Mouse (Mus musculus) skeletal muscle tissue, adult 2 months (tissue): ENCODE results near the gene Idua.
A peak's percentile ranks its signal among the peaks of the same experiment; 100 is the strongest.
"Not testable (repeated sequence)": the region's sequence is repeated elsewhere in the genome, so short reads cannot be mapped to it uniquely, and the experiment has no call there.

ENCODE experiments used
- DNase-seq: peaks from one replicate; pipeline ENCODE4 v3.0.0-alpha.2; 2012; ENCODE audit warnings: low read depth, low spot score

The Idua gene

DNA sequence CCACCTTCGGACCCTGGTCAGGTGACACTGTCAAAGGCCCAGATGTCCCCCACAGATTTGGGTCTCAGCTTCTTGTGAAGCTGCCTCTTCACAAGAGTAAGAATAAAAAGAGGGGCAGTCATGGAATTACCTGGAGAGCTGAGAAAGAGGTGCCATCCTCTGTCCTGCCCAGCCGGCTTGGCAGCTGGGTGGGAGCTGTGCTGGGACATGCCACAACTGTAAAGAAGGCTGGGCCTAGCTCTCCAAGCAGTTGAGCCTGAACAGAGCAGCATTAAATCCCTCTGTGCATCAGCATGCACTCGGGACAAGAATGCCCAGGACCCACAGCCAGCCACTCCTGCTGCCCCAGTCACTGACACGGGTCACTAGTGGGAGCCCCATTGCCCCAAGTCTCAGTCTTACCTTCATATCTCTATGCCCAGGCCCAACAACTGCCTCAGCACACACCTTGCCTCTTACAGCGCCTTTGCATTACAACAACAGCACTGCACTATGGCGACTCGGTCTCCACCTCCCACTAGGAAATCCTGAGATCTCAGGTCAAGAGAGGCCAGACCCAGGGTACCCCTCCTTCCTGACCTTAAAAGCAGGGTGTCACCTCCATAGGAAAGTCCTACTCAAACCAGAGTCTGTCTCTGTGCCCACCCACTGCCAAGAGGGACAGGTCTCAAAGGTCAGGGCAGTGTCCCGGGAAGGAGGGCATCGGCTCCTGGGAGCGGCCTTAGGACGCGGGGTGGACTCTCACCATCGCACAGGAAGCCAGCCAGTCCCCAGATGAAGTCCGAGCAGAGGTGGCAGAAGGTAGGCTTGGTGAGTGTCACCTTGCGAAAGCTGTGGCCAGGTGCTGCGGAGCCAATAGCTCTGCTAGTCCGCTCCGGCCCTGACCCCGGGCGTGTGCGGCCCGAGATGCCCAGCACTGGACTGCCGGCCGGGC lies at the start of gene Idua:
Idua (plus strand) TSS at position 634 of the 934 bp plus-strand sequence.
- DNase-seq, result no peak

DNA sequence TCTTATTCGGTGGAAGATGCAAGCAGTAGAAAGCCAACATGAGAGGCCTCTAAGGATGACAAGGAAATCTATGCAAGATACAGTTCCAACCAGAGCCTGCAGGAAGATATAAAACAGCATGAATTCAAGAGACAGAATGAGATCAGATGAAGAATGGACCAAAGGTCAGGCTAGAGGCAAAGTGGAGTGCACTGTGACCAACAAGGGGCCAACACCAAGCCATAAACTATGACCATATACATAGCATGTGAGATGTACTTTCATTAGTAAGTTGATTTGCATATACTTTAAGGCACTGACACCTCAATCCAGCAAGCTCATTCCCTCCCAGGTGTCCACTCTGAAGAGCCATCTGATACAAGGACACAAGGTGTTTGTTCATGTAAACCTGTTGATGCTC lies 49.7 kb upstream of the Idua start:
- DNase-seq, result no peak

DNA sequence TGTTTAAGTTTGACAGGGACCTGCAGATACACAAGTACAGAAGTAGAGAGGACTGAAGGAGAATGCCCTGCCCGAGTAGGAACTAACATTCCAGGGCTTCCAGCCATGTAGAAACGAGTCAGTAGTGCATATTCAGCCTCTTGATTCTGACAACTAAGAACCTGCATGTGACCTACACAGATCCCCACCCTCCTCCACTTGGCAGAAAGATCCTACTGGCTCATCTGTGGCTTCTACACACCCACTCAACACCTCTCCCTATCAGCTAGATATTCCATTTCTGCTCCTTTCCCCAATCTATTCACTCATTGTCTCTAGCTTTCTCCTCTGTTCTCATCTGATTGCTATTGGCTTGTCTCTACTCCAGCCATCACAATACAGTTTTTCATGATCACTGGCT lies 38.3 kb upstream of the Idua start:
- DNase-seq, result no peak

DNA sequence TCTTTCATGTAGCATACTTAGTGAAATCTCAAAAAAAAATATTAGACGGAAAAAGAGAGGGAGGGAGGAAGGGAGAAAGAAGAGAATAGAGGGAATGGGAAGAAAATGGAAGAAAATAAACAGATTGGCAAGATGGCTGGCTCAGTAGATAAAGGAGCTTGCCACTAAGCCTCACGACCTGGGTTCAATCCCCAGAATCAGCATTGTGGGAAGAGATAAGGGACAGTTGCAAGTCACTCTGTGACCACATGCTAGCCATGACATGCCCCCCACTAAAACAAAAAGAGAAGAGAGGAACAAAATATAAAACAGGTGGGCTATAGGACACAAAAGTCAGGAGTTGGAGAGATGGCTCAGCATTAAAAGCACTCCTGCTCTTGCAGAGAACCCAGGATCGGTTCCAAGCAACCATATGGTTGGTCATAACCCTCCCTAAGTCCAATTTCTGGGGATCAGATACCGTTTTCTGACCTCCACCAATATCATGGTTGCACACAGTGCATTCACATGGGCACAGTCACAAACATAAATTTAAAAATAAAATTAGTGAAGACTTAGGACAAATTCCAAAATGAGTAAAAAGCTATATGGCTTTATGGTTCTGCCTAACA lies 34.0 kb upstream of the Idua start:
- DNase-seq, result no peak

DNA sequence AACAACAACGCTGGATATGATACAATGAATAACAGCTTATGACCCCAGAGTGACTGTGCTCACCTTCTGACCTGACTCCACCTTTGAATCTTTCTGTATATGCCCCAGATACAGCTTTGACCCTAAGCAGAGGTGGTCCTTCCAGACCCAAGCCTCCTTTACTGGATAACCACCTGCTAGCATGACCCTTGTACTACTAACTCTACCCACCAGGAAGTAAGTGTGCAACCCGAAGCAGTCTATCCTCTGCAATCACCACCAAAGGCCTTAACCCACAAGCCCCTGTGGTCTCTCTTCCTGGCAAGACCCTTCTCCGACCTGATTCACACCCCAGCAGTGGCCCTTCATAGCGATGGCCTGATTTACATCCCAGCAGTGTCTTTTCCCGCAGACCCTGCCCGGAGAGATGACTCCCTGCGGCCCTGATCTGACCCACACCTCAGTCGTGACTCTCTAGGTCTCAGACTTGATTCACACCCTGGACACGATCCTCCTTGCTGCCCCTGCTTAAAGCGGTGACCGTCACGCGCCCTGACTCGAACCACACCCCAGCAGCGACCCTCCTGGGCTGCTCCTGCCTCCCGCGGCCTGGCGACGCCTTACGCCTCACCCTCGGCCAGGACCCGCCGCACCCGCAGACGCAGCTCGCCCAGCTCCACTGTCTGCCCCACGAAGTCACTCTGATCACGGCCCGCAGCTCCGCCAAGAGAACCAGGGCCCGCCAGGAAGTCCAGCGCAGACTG lies 31.1 kb upstream of the Idua start:
- DNase-seq, result no peak

DNA sequence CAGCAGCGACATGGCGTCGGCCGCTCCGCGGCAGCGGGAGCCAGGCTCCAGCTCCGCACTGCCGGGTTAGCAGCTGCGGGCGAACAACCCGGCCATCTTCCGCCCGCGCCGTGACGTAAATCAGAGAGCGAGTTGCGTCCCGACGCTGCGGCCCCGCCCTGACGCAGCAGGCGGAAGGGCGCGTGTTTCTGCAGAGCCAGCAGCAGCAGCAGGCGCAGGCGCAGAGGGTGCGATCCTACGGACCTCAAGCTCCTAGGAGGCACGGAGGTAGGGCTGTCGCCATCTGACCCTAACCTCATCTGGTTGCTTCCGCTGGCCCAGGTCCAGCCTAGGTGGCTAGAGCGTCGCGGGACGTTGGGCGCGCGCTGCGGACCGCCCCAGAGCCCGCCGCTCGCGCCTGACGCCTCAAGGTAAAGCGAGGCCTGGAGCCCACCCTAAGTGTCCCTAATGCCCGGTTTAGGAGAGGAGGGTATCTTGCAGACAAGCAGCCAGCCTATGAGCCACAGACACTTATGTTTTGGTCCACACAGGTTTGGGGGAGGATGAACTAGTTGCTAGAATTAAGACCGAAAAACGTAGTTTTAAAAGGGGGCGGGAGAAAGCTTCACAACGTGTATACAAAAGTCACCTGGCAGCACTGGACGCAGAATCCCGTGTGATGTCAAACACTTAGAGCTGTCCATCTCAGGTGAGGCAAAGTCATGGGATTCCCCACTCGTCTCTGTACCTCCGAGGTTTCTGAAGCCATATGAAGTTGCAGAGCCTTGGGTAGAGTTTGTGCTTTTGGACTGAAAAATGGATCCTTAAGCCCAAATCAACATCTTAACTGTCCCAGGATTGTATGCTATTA lies 30.3 kb upstream of the Idua start, which contains the start of the genes Gak and Tmem175:
Gak (minus strand) TSS at position 122 of the 850 bp plus-strand sequence.
Tmem175 (plus strand) TSS at position 137 of the 850 bp plus-strand sequence.
- peak; percentile 95 for DNase-seq

DNA sequence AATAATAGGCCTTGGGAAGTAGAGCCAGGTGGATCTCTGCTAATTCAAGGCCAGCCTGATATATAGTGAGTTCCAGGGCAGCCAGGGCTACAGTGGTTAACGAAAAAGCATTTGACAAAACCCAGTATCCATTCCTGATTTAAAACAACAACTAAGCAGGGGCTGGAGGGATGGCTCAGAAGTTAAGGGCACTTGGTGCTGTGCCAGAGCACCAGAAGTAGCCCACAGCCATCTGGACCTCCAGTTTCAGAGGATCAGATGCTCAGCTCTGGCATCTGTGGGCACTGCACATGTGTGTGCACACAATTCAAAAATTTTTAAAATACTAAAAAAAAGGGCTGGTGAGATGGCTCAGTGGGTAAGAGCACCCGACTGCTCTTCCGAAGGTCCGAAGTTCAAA lies 26.5 kb upstream of the Idua start:
- DNase-seq, result no peak

DNA sequence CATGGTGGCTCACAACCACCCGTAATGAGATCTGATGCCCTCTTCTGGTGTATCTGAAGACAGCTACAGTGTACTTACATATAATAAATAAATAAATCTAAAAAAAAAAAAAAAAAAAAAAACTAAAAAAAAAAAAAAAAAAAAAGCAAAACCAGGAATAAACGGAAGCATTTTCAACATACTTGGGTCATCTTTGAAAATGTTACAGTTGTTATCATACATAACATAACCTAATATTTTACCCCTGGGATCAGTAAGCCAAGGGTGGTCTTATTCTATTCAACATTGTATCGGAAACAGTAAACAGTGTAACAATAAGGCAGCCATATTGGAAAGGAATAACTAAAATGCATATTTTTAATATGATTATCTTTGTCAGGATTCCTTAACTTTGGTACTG lies 26.0 kb upstream of the Idua start:
- DNase-seq, result not testable (repeated sequence)

DNA sequence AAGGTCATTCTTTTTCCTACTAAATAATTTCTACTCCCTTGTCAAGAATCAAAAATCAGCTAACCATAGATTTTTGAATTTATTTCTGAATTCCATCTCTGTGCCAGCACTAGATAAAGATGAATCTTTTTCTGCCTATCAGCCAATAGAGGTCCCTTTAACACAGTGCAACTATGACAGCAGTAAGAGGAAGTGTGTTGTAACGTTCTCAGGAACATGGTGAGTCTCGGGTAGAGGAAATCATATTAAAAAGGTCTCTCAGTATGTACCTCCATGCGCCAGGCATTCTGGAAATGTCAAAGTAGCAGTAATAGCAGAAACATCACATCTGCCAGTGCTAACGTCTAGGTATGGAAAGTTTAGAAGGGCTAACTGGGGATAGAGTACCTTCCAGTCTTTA lies 24.0 kb upstream of the Idua start:
- no peak for DNase-seq

DNA sequence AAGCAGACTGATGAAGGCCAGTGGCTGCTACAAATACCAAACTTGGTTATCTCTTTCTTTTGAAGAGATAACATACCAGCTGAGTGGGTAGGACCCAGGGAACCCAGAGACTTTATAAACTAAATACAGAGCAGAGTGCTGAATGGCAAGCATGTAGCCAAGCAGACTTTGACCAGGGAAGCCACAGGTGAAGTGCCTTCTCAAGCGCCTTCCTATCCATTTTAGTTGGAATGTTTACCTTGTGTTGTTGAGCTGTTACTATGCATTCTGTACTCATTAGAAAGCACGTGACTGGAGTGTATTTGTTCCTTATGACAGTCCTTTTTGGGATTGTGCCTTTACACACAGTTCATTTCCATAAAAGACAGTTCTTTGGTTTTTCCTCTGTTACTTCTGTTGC lies 16.5 kb upstream of the Idua start:
- DNase-seq, result no peak

DNA sequence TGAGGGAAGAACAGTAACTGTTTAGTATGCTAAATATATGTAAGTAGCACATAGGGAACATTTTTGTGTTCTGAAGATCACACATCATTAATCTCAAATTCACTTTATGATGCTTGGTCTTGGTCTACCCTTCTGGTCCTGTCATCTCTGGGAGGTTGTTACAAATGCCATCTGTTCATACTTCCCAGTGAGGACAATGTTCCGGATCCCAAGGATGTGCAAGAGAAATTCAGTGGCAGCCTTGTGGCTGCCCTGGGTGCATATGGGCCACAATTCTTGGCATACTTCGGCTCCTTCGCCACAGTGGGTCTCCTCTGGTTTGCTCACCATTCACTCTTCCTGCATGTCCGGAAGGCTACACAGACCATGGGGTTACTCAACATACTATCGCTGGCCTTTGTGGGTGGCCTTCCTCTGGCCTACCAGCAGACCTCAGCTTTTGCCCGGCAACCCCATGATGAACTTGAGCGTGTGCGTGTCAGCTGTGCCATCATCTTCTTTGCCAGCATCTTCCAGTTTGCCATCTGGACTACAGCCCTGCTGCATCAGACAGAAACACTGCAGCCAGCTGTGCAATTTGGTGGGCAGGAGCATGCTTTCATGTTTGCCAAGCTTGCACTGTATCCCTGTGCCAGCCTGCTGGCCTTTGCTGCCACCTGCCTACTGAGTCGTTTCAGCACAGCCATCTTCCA lies 14.3 kb upstream of the Idua start:
- DNase-seq, result peak; percentile 48

DNA sequence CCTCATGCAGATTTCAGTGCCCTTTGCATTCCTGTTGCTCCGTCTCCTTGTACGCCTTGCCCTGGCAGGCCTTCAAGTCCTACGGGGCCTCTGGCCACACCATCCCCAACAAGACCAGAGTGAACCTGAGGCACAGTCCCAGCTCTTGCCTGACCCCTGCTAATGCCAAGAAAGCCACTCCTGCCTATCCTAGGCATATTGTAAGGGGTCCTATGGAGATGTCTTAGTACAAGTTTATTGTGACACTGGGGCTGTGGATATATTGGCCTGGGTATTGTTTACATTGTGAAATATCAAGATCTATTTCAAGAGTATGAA lies 13.8 kb upstream of the Idua start:
- no peak for DNase-seq

DNA sequence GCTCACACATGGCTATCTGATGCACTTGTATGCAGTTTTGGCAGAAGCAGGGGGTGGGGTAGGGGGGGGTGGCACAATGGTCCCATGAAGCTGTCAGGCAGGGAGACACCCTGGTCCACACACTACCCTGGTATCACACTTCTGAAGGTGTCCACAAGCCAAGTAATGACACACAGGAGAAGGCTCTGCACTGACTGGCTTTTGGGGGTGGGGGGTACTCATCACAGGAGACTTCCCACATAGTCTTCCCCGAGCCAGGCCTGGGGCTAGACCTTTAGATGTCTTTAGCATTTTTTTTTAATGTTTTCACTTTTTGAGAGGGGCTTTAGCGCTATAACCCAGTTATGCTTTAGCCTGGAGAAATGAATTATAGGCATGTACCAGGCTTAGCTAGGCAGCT lies 12.8 kb upstream of the Idua start:
- no peak for DNase-seq

DNA sequence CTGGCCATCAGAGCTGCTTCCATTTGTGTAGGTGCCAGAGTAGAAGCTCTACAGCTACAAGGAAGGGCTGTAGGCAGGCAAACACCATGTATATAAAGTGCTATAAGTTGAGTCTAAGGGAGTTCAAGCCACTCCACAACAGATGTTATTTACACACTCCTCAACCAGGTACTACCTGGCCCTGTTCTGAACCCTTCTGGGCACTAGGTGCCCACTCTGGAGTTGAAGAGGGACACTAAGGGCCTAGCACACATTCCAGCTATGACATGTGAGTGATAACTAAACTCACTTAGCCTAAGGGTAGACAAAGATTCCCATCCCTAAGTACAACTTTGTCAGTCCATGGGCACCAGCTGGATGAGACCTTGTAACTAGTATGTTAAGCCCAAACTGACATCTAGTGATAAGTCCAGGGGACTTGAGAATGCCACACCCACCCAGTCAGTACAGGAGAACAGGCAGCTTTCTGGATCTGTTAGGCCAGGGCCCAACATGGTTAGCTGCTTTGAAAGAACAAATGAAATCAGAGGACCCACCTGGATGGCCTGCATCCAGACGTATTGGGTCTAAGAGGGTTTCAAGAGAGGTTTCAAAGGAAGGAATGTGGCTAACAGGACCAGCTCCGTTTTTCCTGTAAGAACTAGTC lies 12.2 kb upstream of the Idua start:
- DNase-seq, result no peak

DNA sequence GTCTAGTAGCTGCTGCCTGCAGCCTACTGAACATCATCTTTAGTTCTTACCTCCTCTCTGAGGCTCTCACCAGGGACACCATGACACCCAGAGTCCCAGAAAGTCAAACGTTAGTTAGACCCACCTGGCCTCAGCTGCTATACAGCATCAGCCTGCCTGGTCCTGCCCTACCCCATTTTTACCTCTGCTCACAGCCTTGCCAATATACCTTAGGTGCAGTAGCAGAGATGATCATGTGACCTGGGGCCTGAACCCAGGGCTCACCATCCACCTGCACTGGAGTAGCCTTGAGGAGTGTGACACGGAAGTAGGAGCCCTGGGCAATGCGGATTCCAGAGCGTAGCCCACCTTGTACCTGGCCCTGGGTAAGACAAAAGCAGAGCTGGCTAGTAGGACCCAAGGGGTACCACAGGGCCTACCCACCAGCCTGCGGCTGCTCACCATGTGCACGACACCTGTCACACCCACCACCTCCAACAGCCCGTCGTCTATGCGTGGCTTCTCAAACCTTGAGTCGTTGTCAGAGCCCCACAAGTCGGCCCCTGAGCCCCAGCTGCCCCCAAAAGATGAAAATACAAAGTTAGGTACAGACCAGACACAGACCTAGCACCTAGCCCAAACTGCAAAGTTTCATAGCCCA lies 11.1 kb upstream of the Idua start:
- no peak for DNase-seq

DNA sequence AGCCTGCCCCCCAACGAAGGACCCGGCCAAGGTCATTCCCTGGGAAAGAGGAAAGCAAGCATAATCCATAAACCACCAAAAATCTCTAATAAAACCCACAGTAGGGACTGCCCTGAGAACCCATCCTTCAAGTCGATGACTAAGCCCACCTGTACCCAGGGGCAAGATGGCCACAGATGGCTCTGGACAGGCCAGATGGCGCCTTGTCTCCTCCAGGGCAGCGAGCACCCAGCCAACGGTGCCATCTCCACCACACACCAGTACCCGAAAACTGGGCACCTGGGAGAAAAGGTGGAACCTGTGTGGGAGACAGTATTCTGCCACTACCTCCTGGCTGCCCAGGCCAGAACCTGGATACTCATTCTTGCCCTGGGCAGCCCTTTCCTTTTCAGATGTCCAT lies 9.8 kb upstream of the Idua start:
- DNase-seq, result no peak

DNA sequence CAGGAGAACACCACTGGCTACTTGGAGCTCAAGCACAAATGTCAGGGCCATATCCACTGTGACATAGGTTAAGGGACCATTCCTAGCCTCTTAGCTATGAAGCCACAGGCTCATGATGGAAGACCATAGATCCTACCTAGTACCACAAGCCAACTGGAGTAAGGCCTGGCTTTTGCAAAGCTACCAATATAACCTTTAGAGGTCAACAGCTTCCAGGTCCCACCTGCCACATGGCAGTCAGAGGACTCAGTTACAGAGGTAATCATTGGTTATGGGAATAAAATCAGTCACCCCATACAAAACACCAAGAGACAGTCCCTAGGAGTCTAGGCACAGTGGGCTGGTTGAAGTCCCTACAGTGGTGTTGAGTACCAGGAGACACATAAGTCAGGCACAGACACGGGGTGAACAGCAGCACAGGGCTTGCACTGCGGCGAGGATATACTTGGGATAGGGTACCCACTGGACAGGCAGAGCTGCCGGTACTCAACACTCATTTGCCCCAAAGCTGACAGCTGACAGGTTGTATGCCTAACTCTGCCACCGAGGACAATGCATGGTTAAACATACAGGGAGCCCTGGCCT lies 8.9 kb upstream of the Idua start:
- DNase-seq, result no peak

DNA sequence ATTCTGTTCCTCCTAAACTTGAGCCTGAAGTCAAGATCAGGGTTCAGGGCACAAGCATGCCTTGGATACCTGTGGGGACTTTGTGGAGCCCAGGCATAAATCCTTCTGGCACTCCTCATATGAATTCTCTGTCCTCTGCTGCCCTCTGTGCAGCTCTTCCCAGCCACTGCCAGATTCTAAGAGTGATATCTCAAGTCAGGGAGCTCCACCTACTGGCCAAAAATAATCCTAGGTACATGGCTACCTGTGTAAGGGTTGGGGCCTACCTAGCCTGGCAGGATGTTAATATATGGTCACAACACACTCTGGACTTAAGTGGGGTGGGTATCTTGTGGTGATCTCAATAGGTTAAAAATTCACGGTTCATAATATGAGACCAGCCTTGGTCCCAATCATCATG lies 8.3 kb upstream of the Idua start:
- peak; percentile 46 for DNase-seq

DNA sequence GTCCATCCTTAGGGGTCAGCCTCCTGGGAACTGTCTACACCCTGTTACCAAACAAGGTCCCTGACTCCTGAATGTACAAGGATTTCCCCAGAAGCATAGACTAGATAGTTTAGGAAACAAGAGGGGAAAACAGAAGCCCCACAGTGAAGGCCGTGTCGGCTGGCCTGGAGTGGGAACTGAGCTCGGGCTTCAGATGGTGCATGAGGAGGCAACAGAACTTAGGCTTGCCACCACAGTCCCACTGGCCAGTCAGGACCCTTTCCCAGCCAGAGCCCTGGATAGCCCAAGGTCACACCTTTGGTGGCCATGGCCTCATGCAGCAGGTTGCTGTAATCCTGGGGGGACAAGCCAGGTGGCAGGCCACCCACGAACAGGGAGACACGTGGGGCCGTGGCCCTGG lies 6.8 kb upstream of the Idua start:
- no peak for DNase-seq
